Comparison of ENCODE assay signal across 8 mouse cellular contexts in genomic region chr17:46161179-46161578, GRCm38 (mm10). TPM values are rescaled to one million over a fixed set of nuclear protein-coding genes. Genes with fewer than 3 reads are reported as not detected.
A peak's percentile ranks its signal among the peaks of the same experiment; 100 is the strongest.
DNase-seq lines count a peak whose midpoint lies in the region; ATAC-seq lines count a peak whose summit lies in the region.

No protein-coding gene starts in this region.

- H3K4me1 ChIP-seq in heart, embryonic 10.5 days: peaks cover 38% of the 10 kb centered on the region
- H3K4me1 ChIP-seq in heart, embryonic 14.5 days (ENCODE audit: control insufficient read depth in 2 of 2, insufficient read depth in 2 of 2, low read length in 2 of 2): peaks cover 13 to 28% of the 10 kb centered on the region in 2 experiments
- H3K4me1 ChIP-seq in lung, embryonic 15.5 days: peaks cover 28% of the 10 kb centered on the region

- H3K9me3 ChIP-seq in heart, embryonic 10.5 days: no peaks in the 10 kb centered on the region
- no peaks in the 10 kb centered on the region for H3K9me3 ChIP-seq in heart, embryonic 14.5 days (ENCODE audit: control insufficient read depth, low read length)
- H3K9me3 ChIP-seq in lung, embryonic 15.5 days: no peaks in the 10 kb centered on the region

- under 1% methylated on average over 19 of the region's 19 CpGs for WGBS in heart, embryonic 10.5 days
- under 1% methylated on average over 19 of the region's 19 CpGs for WGBS in heart, embryonic 14.5 days
- under 1% methylated on average over 19 of the region's 19 CpGs for WGBS in lung, embryonic 15.5 days

- peak overlapping the region; percentile 96 for H3K27ac ChIP-seq in heart, embryonic 10.5 days
- peak overlapping the region; percentile 40 to 86 for H3K27ac ChIP-seq in heart, embryonic 14.5 days (replicated peaks in 1 of 2; ENCODE audit: control insufficient read depth in 1 of 2, insufficient read depth in 1 of 2, low read depth in 2 of 2, low read length in 2 of 2)
- H3K27ac ChIP-seq in lung, embryonic 15.5 days: peak overlapping the region; percentile 82

- intact Hi-C loops in left cerebral cortex, postnatal 36 days (cut with DNase I): loop anchor here (10.0 kb wide), 1 partner anchor 426 kb away; the partner anchor contains the start of gene 1600014C23Rik

- peaks cover 32% of the 10 kb centered on the region for H3K36me3 ChIP-seq in heart, embryonic 10.5 days
- peaks cover 32% of the 10 kb centered on the region for H3K36me3 ChIP-seq in heart, embryonic 14.5 days (ENCODE audit: control insufficient read depth, insufficient read depth, low read length)
- H3K36me3 ChIP-seq in lung, embryonic 15.5 days: peaks cover 23% of the 10 kb centered on the region

- H3K4me2 ChIP-seq in heart, embryonic 14.5 days (ENCODE audit: low read length): peak overlapping the region; percentile 76
- H3K4me2 ChIP-seq in lung, embryonic 15.5 days: peak overlapping the region; percentile 65

- no peak for ATAC-seq in heart, embryonic 14.5 days (ENCODE audit: insufficient number of reproducible peaks, insufficient read depth, low FRiP score, low read depth)
- 0 out of 2 replicates have a peak, but pooled peaks have one; percentile 2 for ATAC-seq in lung, embryonic 15.5 days (ENCODE audit: borderline replicate concordance, extremely low read depth, low FRiP score, low TSS enrichment)

- H3K9ac ChIP-seq in heart, embryonic 14.5 days (ENCODE audit: low read length): peak overlapping the region; percentile 85
- peak overlapping the region; percentile 76 for H3K9ac ChIP-seq in lung, embryonic 15.5 days

- no peak for DNase-seq in heart, embryonic 10.5 days (ENCODE audit: low spot score)
- no peak for DNase-seq in heart, postnatal 4 days
- peak; percentile 49 for DNase-seq in ZHBTc4 (ENCODE audit: low read depth, low spot score)
- DNase-seq in left cerebral cortex, postnatal 36 days (ENCODE audit: low spot score in 2 of 2): no peak
- DNase-seq in layer of hippocampus, adult 9-10 months (ENCODE audit: low spot score): no peak
- DNase-seq in frontal cortex, postnatal 14 days (ENCODE audit: low spot score in 2 of 2): no peak

- no peaks in the 10 kb centered on the region for H3K27me3 ChIP-seq in heart, embryonic 10.5 days (ENCODE audit: insufficient read depth, poor library complexity, severe bottlenecking)
- no peaks in the 10 kb centered on the region for H3K27me3 ChIP-seq in heart, embryonic 14.5 days (ENCODE audit: control insufficient read depth, insufficient read depth, low read length)
- no peaks in the 10 kb centered on the region for H3K27me3 ChIP-seq in lung, embryonic 15.5 days

- peak overlapping the region; percentile 95 for H3K4me3 ChIP-seq in heart, embryonic 10.5 days
- H3K4me3 ChIP-seq in heart, embryonic 14.5 days (ENCODE audit: control insufficient read depth in 1 of 2, insufficient read depth in 1 of 2, low read depth in 1 of 2, low read length in 2 of 2): peak overlapping the region; percentile 70 to 85
- H3K4me3 ChIP-seq in lung, embryonic 15.5 days: peak overlapping the region; percentile 68

RNA-seq across cellular contexts. Expression of gene Gtpbp2, which starts 0.3 kb away (rescaled TPM):
- polyA plus RNA-seq in heart, embryonic 10.5 days (2016; fragmentation: Nextera tagmentation; extraction: Ambion mirVana): 32.3 and 34.9 TPM in 2 replicates
- total RNA-seq in heart, postnatal 4 days (2021): 10 to 100 TPM; 78.1 to 84.9 TPM
- polyA plus RNA-seq in heart, embryonic 14.5 days (2014; fragmentation: Nextera tagmentation; extraction: Ambion mirVana): 24.8 and 29.1 TPM in 2 replicates
- polyA plus RNA-seq in lung, embryonic 15.5 days (2015; fragmentation: Nextera tagmentation; extraction: Ambion mirVana): 40.5 and 50.9 TPM in 2 replicates
- 100 to 1,000 TPM in 1 of 2 experiments, 10 to 100 TPM in 1; 89.4 to 135 TPM for total RNA-seq in left cerebral cortex, postnatal 36 days (2021)

RNA-seq across cellular contexts. Expression of gene Mad2l1bp, which starts 7.8 kb away (rescaled TPM):
- polyA plus RNA-seq in heart, embryonic 10.5 days (2016; fragmentation: Nextera tagmentation; extraction: Ambion mirVana): 39.9 and 41.6 TPM in 2 replicates
- total RNA-seq in heart, postnatal 4 days (2021): 10 to 100 TPM; 16.2 to 17.5 TPM
- polyA plus RNA-seq in heart, embryonic 14.5 days (2014; fragmentation: Nextera tagmentation; extraction: Ambion mirVana): 27.1 and 31.5 TPM in 2 replicates
- 50.3 and 51.8 TPM in 2 replicates for polyA plus RNA-seq in lung, embryonic 15.5 days (2015; fragmentation: Nextera tagmentation; extraction: Ambion mirVana)
- total RNA-seq in left cerebral cortex, postnatal 36 days (2021): 10 to 100 TPM; 11.4 to 15.5 TPM

RNA-seq across cellular contexts. Expression of gene Rsph9, which starts 17.2 kb away (rescaled TPM):
- 5.1 and 7.3 TPM in 2 replicates for polyA plus RNA-seq in heart, embryonic 10.5 days (2016; fragmentation: Nextera tagmentation; extraction: Ambion mirVana)
- 1 to 10 TPM; 1.5 to 2.8 TPM for total RNA-seq in heart, postnatal 4 days (2021)
- polyA plus RNA-seq in heart, embryonic 14.5 days (2014; fragmentation: Nextera tagmentation; extraction: Ambion mirVana): 6.8 and 7.0 TPM in 2 replicates
- 17.0 and 19.4 TPM in 2 replicates for polyA plus RNA-seq in lung, embryonic 15.5 days (2015; fragmentation: Nextera tagmentation; extraction: Ambion mirVana)
- total RNA-seq in left cerebral cortex, postnatal 36 days (2021): 10 to 100 TPM; 17.7 to 19.5 TPM

RNA-seq across cellular contexts. Expression of gene Polh, which starts 41.3 kb away (rescaled TPM):
- 8.3 and 12.2 TPM in 2 replicates for polyA plus RNA-seq in heart, embryonic 10.5 days (2016; fragmentation: Nextera tagmentation; extraction: Ambion mirVana)
- 10 to 100 TPM; 20.3 to 21.7 TPM for total RNA-seq in heart, postnatal 4 days (2021)
- polyA plus RNA-seq in heart, embryonic 14.5 days (2014; fragmentation: Nextera tagmentation; extraction: Ambion mirVana): 11.2 and 11.7 TPM in 2 replicates
- 21.4 and 21.9 TPM in 2 replicates for polyA plus RNA-seq in lung, embryonic 15.5 days (2015; fragmentation: Nextera tagmentation; extraction: Ambion mirVana)
- total RNA-seq in left cerebral cortex, postnatal 36 days (2021): 1 to 10 TPM; 6.3 to 7.1 TPM

RNA-seq across cellular contexts. Expression of gene Xpo5, which starts 41.4 kb away (rescaled TPM):
- polyA plus RNA-seq in heart, embryonic 10.5 days (2016; fragmentation: Nextera tagmentation; extraction: Ambion mirVana): 33.5 and 42.8 TPM in 2 replicates
- 10 to 100 TPM; 26.9 to 28.7 TPM for total RNA-seq in heart, postnatal 4 days (2021)
- 24.1 and 24.2 TPM in 2 replicates for polyA plus RNA-seq in heart, embryonic 14.5 days (2014; fragmentation: Nextera tagmentation; extraction: Ambion mirVana)
- 34.6 and 35.5 TPM in 2 replicates for polyA plus RNA-seq in lung, embryonic 15.5 days (2015; fragmentation: Nextera tagmentation; extraction: Ambion mirVana)
- total RNA-seq in left cerebral cortex, postnatal 36 days (2021): 10 to 100 TPM; 39.3 to 42.9 TPM
